Mouse (Mus musculus) MEL (cell line): ENCODE data around the gene Tpra1. TPM values are rescaled to one million over a fixed set of nuclear protein-coding genes. Genes with fewer than 3 reads are reported as not detected.

ENCODE experiments used
- DNase-seq: peaks from one replicate; pipeline ENCODE4 v3.0.0; 2011; ENCODE audit warnings: low read depth, low spot score
- H3K27ac ChIP-seq: 2 replicates; pipeline ENCODE4 v1.5.1; 2012; ENCODE audit warnings: low read depth, mild to moderate bottlenecking, control low read depth, low read length, moderate library complexity; ENCODE audit not compliant: control insufficient read depth
- H3K27me3 ChIP-seq, 2 experiments: fragments of 150-350 bp in 1 of 2; sonication (generic) in 1 of 2; 2 replicates each; pipeline ENCODE4 v1.6.1; 2012; ENCODE audit warnings: low read length in 2 of 2, mild to moderate bottlenecking in 2 of 2, improper control_type of control experiment in 1 of 2, moderate library complexity in 1 of 2; ENCODE audit not compliant: insufficient read depth in 2 of 2, control insufficient read depth in 1 of 2
- H3K36me3 ChIP-seq, 2 experiments: 2 replicates each; pipeline ENCODE4 v1.6.1; 2012 to 2014; ENCODE audit warnings: low read length in 2 of 2, improper control_type of control experiment in 1 of 2, inconsistent platforms in 1 of 2, mild to moderate bottlenecking in 1 of 2; ENCODE audit not compliant: insufficient read depth in 2 of 2, control insufficient read depth in 1 of 2
- H3K4me1 ChIP-seq, 2 experiments: fragments of 150-350 bp in 1 of 2; sonication (generic) in 1 of 2; 2 replicates each; pipeline ENCODE4 v1.6.1; 2012; ENCODE audit warnings: low read length in 2 of 2, improper control_type of control experiment in 1 of 2, mild to moderate bottlenecking in 1 of 2; ENCODE audit not compliant: insufficient read depth in 2 of 2, control insufficient read depth in 1 of 2
- H3K4me3 ChIP-seq, 2 experiments: fragments of 150-350 bp in 1 of 2; sonication (generic) in 1 of 2; 2 replicates each; pipeline ENCODE4 v1.5.1; 2012; ENCODE audit warnings: low read depth in 2 of 2, low read length in 2 of 2, mild to moderate bottlenecking in 2 of 2, moderate library complexity in 2 of 2, control low read depth in 1 of 2, improper control_type of control experiment in 1 of 2; ENCODE audit not compliant: control insufficient read depth in 1 of 2, insufficient read depth in 1 of 2
- H3K79me2 ChIP-seq: 2 replicates; pipeline ENCODE4 v1.6.1; 2012; ENCODE audit warnings: mild to moderate bottlenecking, low read length, moderate library complexity; ENCODE audit not compliant: control insufficient read depth, poor library complexity, insufficient read depth
- H3K9ac ChIP-seq: 2 replicates; pipeline ENCODE4 v1.6.1; 2012; ENCODE audit warnings: low read depth, mild to moderate bottlenecking, control low read depth, low read length, moderate library complexity; ENCODE audit not compliant: control insufficient read depth, poor library complexity, severe bottlenecking
- H3K9me3 ChIP-seq: fragments of 150-350 bp; sonication (generic); replicated peaks from 2 replicates; pipeline ENCODE4 v1.6.1; 2012; ENCODE audit warnings: mild to moderate bottlenecking, low read length, improper control_type of control experiment, moderate library complexity; ENCODE audit not compliant: insufficient read depth
- CTCF ChIP-seq, 3 experiments: IDR thresholded peaks in 2 of 3; conservative IDR thresholded peaks in 1 of 3; 2 replicates each; pipeline ENCODE4 v1.5.1; 2011 to 2012; ENCODE audit warnings: low read length in 3 of 3, low read depth in 2 of 3, mild to moderate bottlenecking in 2 of 3, improper control_type of control experiment in 1 of 3, inconsistent platforms in 1 of 3, mixed read lengths in 1 of 3, moderate library complexity in 1 of 3; ENCODE audit not compliant: control insufficient read depth in 1 of 3, insufficient read depth in 1 of 3, poor library complexity in 1 of 3, severe bottlenecking in 1 of 3
- ELF1 ChIP-seq: IDR thresholded peaks from 2 replicates; pipeline ENCODE4 v1.6.1; 2014; ENCODE audit warnings: low read depth, mild to moderate bottlenecking, inconsistent platforms, low read length, improper control_type of control experiment, moderate library complexity
- EP300 ChIP-seq, 2 experiments: IDR thresholded peaks; 2 replicates each; pipeline ENCODE4 v1.6.1; 2011; ENCODE audit warnings: improper control_type of control experiment in 2 of 2, low read length in 2 of 2, low read depth in 1 of 2, mild to moderate bottlenecking in 1 of 2
- ETS1 ChIP-seq: IDR thresholded peaks from 2 replicates; pipeline ENCODE4 v1.6.1; 2012; ENCODE audit warnings: low read depth, mild to moderate bottlenecking, inconsistent platforms, low read length, improper control_type of control experiment, moderate library complexity
- GATA1 ChIP-seq: IDR thresholded peaks from 2 replicates; pipeline ENCODE4 v1.6.1; 2011; ENCODE audit warnings: low read depth, low read length, improper control_type of control experiment
- JUND ChIP-seq: IDR thresholded peaks from 2 replicates; pipeline ENCODE4 v1.6.1; 2011; ENCODE audit warnings: low read depth, mild to moderate bottlenecking, improper control_type of control experiment, low read length
- KAT2A ChIP-seq: conservative IDR thresholded peaks from 2 replicates; pipeline ENCODE4 v1.6.1; 2012; ENCODE audit warnings: low read depth, low read length, improper control_type of control experiment, inconsistent platforms
- MAZ ChIP-seq: IDR thresholded peaks from 2 replicates; pipeline ENCODE4 v1.6.1; 2012; ENCODE audit warnings: low read depth, mild to moderate bottlenecking, inconsistent platforms, low read length, improper control_type of control experiment
- MEF2A ChIP-seq: IDR thresholded peaks from 2 replicates; pipeline ENCODE4 v1.6.1; 2014; ENCODE audit warnings: low read depth, mild to moderate bottlenecking, inconsistent platforms, low read length, improper control_type of control experiment; ENCODE audit not compliant: poor library complexity, insufficient replicate concordance, severe bottlenecking; ENCODE audit errors: extremely low read depth
- NELFE ChIP-seq: IDR thresholded peaks from 2 replicates; pipeline ENCODE4 v1.6.1; 2011; ENCODE audit warnings: low read depth, low read length, improper control_type of control experiment
- NRF1 ChIP-seq: IDR thresholded peaks from 2 replicates; pipeline ENCODE4 v1.6.1; 2014; ENCODE audit warnings: low read depth, mild to moderate bottlenecking, inconsistent platforms, low read length, improper control_type of control experiment, moderate library complexity; ENCODE audit not compliant: poor library complexity, insufficient read depth, severe bottlenecking
- POLR2A ChIP-seq, 2 experiments: IDR thresholded peaks; 2 replicates each; pipeline ENCODE4 v1.6.1; 2011 to 2012; ENCODE audit warnings: low read length in 2 of 2, mild to moderate bottlenecking in 2 of 2, control low read depth in 1 of 2, improper control_type of control experiment in 1 of 2, low read depth in 1 of 2, moderate library complexity in 1 of 2; ENCODE audit not compliant: control insufficient read depth in 1 of 2, insufficient read depth in 1 of 2, poor library complexity in 1 of 2
- POLR2AphosphoS2 ChIP-seq: IDR thresholded peaks from 2 replicates; pipeline ENCODE4 v1.6.1; 2011; ENCODE audit warnings: low read length, improper control_type of control experiment
- POLR2AphosphoS5 ChIP-seq: IDR thresholded peaks from 2 replicates; pipeline ENCODE4 v1.6.1; 2012; ENCODE audit warnings: low read depth, borderline replicate concordance, mild to moderate bottlenecking, inconsistent platforms, low read length, moderate library complexity, mixed read lengths
- RAD21 ChIP-seq: IDR thresholded peaks from 2 replicates; pipeline ENCODE4 v1.6.1; 2011; ENCODE audit warnings: mild to moderate bottlenecking, low read depth, low read length, improper control_type of control experiment
- SMC3 ChIP-seq: IDR thresholded peaks from 2 replicates; pipeline ENCODE4 v1.6.1; 2011; ENCODE audit warnings: low read depth, low read length, improper control_type of control experiment
- TCF12 ChIP-seq: IDR thresholded peaks from 2 replicates; pipeline ENCODE4 v1.6.1; 2014; ENCODE audit warnings: low read depth, mild to moderate bottlenecking, inconsistent platforms, low read length, improper control_type of control experiment, moderate library complexity
- USF2 ChIP-seq, 2 experiments: IDR thresholded peaks; 2 replicates each; pipeline ENCODE4 v1.6.1; 2011 to 2012; ENCODE audit warnings: improper control_type of control experiment in 2 of 2, low read length in 2 of 2, borderline replicate concordance in 1 of 2, inconsistent platforms in 1 of 2, low read depth in 1 of 2, mild to moderate bottlenecking in 1 of 2; ENCODE audit not compliant: insufficient read depth in 1 of 2
- ZKSCAN1 ChIP-seq: IDR thresholded peaks from 2 replicates; pipeline ENCODE4 v1.6.1; 2012; ENCODE audit warnings: low read depth, mild to moderate bottlenecking, inconsistent platforms, low read length, improper control_type of control experiment, moderate library complexity
- ZMIZ1 ChIP-seq: IDR thresholded peaks from 2 replicates; pipeline ENCODE4 v1.6.1; 2012; ENCODE audit warnings: low read depth, mild to moderate bottlenecking, inconsistent platforms, low read length, improper control_type of control experiment, moderate library complexity
- ZNF384 ChIP-seq: IDR thresholded peaks from 2 replicates; pipeline ENCODE4 v1.6.1; 2012; ENCODE audit warnings: low read depth, mild to moderate bottlenecking, inconsistent platforms, low read length, improper control_type of control experiment
- polyA plus RNA-seq, 2 experiments: library from polyadenylated mRNA; stranded (reverse) in 1 of 2; unstranded in 1 of 2; fragments of >175 nt in 1 of 2; fragments of >200 nt in 1 of 2; gene quantifications; 2 replicates each; pipeline versions ENCODE4 v1.2.1 to v1.2.4; 2012; ENCODE audit warnings: low replicate concordance in 2 of 2, low read depth in 1 of 2; ENCODE audit not compliant: insufficient read length in 2 of 2, insufficient read depth in 1 of 2, missing spikeins in 1 of 2
- total RNA-seq: library from RNA; depleted of rRNA; stranded (reverse); fragments of 300-350 nt; gene quantifications from 2 replicates; pipeline ENCODE4 v1.2.3, GENCODE M21; 2012

Tpra1 gene
- total and polyA plus RNA-seq, 3 experiments: 22.9 to 42.4 TPM; not detected in 1

- H3K4me1 ChIP-seq: no peaks in the 10 kb centered on the region; a peak in 1 of 4 replicates
- DNase-seq: no peak
- H3K36me3 ChIP-seq: no peaks in the 10 kb centered on the region
- no peak overlapping the region for H3K27ac ChIP-seq
- H3K79me2 ChIP-seq: no peaks in the 10 kb centered on the region
- no peak overlapping the region for H3K4me3 ChIP-seq
- TF ChIP-seq ETS1 (no peak), SMC3 (no peak), MAZ (no peak), TCF12 (no peak), USF2 (IDR thresholded peaks at IDR 0.05; ENCODE audit: borderline replicate concordance in 1 of 2, insufficient read depth in 1 of 2, low read depth in 1 of 2, low read length in 2 of 2) (no peak), GATA1 (no peak)
- H3K9me3 ChIP-seq: no peaks in the 10 kb centered on the region
- no peak overlapping the region for H3K9ac ChIP-seq
- peaks cover 0 to 1% of the 10 kb centered on the region in 2 experiments; a peak in 1 of 4 replicates for H3K27me3 ChIP-seq
These were observed 44.4 kb downstream of the Tpra1 start for GRCm38 (mm10) chr6:88946442-88946841.

GRCm38 (mm10) chr6:88947771-88948170, 45.7 kb downstream of the Tpra1 start:
- H3K27ac ChIP-seq: no peak overlapping the region
- H3K4me1 ChIP-seq: no peaks in the 10 kb centered on the region; a peak in 1 of 4 replicates
- no peaks in the 10 kb centered on the region for H3K9me3 ChIP-seq
- no peaks in the 10 kb centered on the region for H3K79me2 ChIP-seq
- no peak for TF ChIP-seq ELF1
- no peak for TF ChIP-seq EP300 (IDR thresholded peaks at IDR 0.05; ENCODE audit: low read depth in 1 of 2, low read length in 2 of 2)
- no peak for TF ChIP-seq ZMIZ1
- TF ChIP-seq NRF1: no peak
- TF ChIP-seq ZKSCAN1: no peak
- no peak for TF ChIP-seq MEF2A
- no peak for TF ChIP-seq POLR2A (IDR thresholded peaks at IDR 0.05; ENCODE audit: control insufficient read depth in 1 of 2, insufficient read depth in 1 of 2, low read depth in 1 of 2, low read length in 2 of 2, poor library complexity in 1 of 2)
- TF ChIP-seq CTCF (IDR thresholded peaks at IDR 0.05 in 2 of 3, conservative IDR thresholded peaks at IDR 0.05 in 1 of 3; ENCODE audit: control insufficient read depth in 1 of 3, insufficient read depth in 1 of 3, low read depth in 2 of 3, low read length in 3 of 3, poor library complexity in 1 of 3, severe bottlenecking in 1 of 3): no peak
- no peak for TF ChIP-seq RAD21
- no peak for TF ChIP-seq ZNF384
- TF ChIP-seq POLR2AphosphoS5: no peak
- TF ChIP-seq POLR2AphosphoS2: no peak
- TF ChIP-seq NELFE: no peak
- TF ChIP-seq ETS1: no peak
- TF ChIP-seq KAT2A: no peak
- no peak for TF ChIP-seq JUND
- TF ChIP-seq SMC3: no peak
- peaks cover 1 to 3% of the 10 kb centered on the region in 2 experiments; a peak in 2 of 4 replicates for H3K27me3 ChIP-seq
- no peaks in the 10 kb centered on the region for H3K36me3 ChIP-seq
- no peak overlapping the region for H3K4me3 ChIP-seq
- no peak for DNase-seq
- H3K9ac ChIP-seq: no peak overlapping the region
